Mouse (Mus musculus) heart, adult 11 months (tissue): Measurements from ENCODE around the gene Ets2.

Experiments
- DNase-seq: peaks from one replicate; pipeline ENCODE4 v3.0.0; 2022

Gene Ets2

GRCm38 (mm10) chr16:95701802-95702561 is at the start of gene Ets2:
Gene Ets2 (plus strand): TSS chr16:95702075.
- peak; percentile 100 for DNase-seq

- no peak for DNase-seq
Observed at GRCm38 (mm10) chr16:95654204-95654611, 47.7 kb upstream of the Ets2 start.

GRCm38 (mm10) chr16:95656535-95656934 is 45.3 kb upstream of the Ets2 start:
- no peak for DNase-seq

- DNase-seq: no peak
Observed at GRCm38 (mm10) chr16:95657187-95657586, 44.7 kb upstream of the Ets2 start.

- no peak for DNase-seq
Observed at GRCm38 (mm10) chr16:95657756-95658155, 44.1 kb upstream of the Ets2 start.

- peak; percentile 94 for DNase-seq
Observed at GRCm38 (mm10) chr16:95658836-95659430, 42.9 kb upstream of the Ets2 start.

- DNase-seq: no peak
Observed at GRCm38 (mm10) chr16:95659461-95659860, 42.4 kb upstream of the Ets2 start.

- no peak for DNase-seq
Observed at GRCm38 (mm10) chr16:95660909-95661308, 41.0 kb upstream of the Ets2 start.

- DNase-seq: no peak
Observed at GRCm38 (mm10) chr16:95665472-95666131, 36.3 kb upstream of the Ets2 start.

GRCm38 (mm10) chr16:95666288-95666687 is 35.6 kb upstream of the Ets2 start:
- DNase-seq: no peak

- DNase-seq: no peak
Observed at GRCm38 (mm10) chr16:95667395-95668150, 34.3 kb upstream of the Ets2 start.

GRCm38 (mm10) chr16:95668151-95668993 is 33.5 kb upstream of the Ets2 start:
- DNase-seq: no peak

GRCm38 (mm10) chr16:95674452-95674921 is 27.4 kb upstream of the Ets2 start:
- DNase-seq: peak; percentile 93

GRCm38 (mm10) chr16:95675212-95675611 is 26.7 kb upstream of the Ets2 start:
- no peak for DNase-seq

- no peak for DNase-seq
Observed at GRCm38 (mm10) chr16:95676668-95677067, 25.2 kb upstream of the Ets2 start.

GRCm38 (mm10) chr16:95682431-95682892 is 19.4 kb upstream of the Ets2 start:
- DNase-seq: peak; percentile 93

- no peak for DNase-seq
Observed at GRCm38 (mm10) chr16:95685807-95686206, 16.1 kb upstream of the Ets2 start.

GRCm38 (mm10) chr16:95686246-95686645 is 15.6 kb upstream of the Ets2 start:
- no peak for DNase-seq

GRCm38 (mm10) chr16:95686901-95687300 is 15.0 kb upstream of the Ets2 start:
- no peak for DNase-seq

GRCm38 (mm10) chr16:95688010-95688409 is 13.9 kb upstream of the Ets2 start:
- DNase-seq: no peak

- no peak for DNase-seq
Observed at GRCm38 (mm10) chr16:95696599-95696998, 5.3 kb upstream of the Ets2 start.

GRCm38 (mm10) chr16:95699721-95700120 is 2.2 kb upstream of the Ets2 start:
- no peak for DNase-seq
